Mouse (Mus musculus): Measurements from ENCODE around the gene Tm2d3.

Gene Tm2d3

DNA sequence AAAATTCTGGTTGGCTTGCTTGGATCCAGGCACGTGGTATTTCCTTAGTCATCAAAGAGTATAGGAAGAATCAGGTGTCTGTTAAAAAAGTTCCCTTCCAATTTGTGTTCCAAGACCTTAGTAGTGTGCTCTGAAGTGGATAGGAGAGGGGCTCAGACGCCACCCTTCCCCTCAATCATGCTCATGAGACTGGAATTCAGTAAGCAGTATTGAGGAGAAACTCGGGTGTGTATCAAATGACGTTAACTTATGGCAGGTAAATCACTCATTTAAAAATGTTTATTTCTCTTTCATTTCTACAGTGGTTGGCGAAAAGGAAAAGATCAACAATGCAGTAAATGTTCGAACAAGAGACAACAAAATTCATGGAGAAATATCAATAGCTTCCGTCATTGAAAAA is at the start of gene Tm2d3:
Gene Tm2d3, plus strand, starts transcription at position 301 of the 400 bp plus-strand sequence.
- no peak for DNase-seq (ENCODE audit: extremely low spot score, low spot score)

DNA sequence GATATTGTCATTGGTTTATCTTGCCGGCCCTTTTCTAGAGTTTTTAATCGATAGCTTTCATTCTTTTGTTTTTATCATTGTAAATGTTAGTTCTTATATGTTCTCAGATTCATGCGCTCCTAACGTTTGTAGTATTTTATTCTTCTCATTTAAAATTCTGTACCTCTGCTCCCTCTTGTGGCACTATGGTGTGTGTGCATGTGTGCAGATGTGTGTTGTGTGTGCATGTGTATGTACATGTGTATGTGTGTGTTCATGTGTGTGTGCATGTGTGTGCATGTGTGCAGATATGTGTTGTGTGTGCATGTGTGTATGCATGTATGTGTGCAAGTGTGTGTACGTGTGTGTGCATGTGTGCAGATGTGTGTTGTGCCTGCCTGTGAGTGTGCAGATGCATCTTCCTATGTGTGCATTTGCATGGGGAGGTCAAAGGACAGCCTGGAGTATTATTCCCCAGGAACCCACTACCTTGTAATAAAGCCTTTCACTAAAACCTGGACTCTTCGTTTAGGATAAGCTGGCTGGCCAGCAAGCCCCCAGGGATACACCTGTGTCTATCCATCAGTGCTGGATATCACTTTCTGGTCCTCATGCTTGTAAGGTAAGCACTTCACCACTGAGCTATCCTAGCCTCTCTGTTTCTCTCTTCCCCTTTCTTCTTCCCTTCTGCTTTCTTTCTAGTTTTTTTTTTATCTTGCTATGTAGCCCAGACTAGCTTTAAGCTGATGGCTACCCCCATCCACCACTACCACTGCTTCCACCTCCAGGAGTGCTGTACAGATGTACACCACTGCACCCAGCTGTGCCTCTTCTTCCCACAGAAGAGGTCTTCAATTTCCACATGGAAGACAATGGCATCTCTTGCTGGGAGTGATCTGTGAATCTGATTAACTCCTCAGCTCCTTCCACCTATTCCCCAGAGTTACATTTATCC is 48.3 kb upstream of the Tm2d3 start:
- no peak for DNase-seq (ENCODE audit: extremely low spot score, low spot score)

DNA sequence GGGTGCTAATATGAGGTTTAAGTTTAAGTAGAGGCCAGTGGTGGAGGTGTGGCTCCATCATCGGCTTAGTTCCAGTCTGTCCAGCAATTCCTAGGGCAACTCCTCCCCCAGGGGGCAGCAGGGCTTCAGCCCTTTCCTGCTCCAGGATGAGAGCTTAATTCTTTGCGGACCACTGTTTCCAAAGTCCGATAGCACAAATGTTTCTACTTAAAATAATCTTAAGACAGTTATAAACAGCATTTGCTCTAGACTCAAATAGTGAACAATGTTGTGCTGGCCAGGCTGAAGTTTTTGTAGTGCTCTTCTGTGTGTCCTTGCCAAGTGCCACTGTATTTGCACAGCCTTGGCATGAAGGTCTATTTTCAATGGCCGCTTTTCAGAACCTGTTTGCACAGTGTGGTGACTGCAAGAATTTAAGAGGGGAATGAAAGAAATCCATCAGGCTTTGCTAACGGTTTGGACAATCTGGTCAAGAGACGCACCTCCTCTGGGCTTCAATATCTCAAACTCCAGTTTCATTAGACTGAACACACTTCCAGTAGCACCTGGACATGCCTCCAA is 47.0 kb upstream of the Tm2d3 start:
- DNase-seq (ENCODE audit: extremely low spot score, low spot score) = no peak

DNA sequence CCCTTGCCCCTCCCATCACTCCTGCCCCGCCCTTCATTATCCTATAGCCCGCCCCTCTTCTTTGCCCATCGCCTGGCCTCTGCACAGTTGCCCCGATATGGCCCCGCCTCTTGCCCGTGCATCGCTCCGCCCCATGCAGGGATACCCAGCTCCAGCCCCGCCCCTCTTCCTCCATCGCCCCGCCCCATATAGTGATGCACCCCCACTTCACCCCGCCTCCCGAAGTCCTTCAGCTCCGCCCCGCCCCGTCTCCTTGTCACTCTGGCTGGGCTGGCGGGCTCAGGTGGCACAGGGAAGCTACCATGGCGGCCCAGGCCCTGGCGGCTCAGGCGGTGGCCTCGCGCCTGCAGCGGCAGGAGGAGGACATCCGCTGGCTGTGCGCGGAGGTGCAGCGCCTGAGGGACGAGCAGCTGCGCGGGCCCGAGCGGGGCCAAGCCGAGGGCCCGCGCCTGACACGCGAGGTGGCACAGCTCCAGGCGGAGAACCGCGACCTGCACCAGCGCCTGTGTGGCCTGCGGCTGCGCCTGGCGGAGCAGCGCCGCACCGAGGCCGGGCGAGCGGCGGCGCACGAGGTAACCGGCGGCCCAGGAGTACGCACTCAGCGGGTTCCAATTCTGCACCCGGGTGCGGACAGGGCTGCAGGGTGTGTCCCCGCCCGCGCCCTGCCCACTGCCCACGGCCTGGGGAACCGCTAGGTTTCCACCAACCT is 46.2 kb upstream of the Tm2d3 start, which contains the start of gene Tarsl2:
Gene Tarsl2, plus strand, starts transcription at position 256 of the 709 bp plus-strand sequence.
- peak; percentile 97 for DNase-seq (ENCODE audit: extremely low spot score, low spot score)

DNA sequence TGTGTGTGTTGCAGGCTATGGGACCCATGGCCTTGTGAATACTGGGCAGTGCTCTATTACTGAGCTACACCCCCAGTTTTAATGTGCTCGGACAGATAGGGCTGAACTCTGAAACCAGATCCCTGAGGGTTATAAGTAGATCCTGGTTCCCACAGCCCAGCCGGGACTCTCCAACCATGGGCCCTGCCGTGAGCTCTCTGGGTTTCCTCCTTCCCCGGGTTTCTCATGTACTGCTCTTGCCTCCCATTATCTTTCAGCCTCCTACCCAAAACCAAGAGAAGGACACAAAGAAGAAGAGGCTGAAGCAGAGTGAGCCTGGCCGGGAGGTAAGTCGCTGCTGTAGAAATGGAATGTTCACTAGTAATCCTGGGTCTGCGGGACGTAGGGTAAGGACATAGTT is 45.0 kb upstream of the Tm2d3 start:
- DNase-seq (ENCODE audit: extremely low spot score, low spot score) = no peak

DNA sequence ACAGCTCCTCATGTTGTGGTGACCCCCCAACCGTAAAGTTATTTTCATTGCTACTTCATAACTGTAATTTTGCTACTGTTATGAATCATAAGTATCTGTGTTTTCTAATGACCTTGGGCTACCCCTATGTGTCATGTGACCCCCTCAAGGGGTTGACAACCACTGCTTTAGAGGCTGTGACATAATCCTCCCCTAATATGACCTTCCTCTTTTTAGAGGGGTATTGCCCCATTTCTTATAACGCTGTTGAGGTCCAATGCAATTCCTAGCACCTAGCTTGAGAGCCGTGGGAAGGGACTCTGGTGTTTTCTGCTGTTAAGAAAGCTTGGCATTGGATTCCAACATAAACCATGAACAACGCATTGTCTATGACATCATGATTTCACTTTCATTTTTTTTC is 40.3 kb upstream of the Tm2d3 start:
- DNase-seq (ENCODE audit: extremely low spot score, low spot score) = no peak

DNA sequence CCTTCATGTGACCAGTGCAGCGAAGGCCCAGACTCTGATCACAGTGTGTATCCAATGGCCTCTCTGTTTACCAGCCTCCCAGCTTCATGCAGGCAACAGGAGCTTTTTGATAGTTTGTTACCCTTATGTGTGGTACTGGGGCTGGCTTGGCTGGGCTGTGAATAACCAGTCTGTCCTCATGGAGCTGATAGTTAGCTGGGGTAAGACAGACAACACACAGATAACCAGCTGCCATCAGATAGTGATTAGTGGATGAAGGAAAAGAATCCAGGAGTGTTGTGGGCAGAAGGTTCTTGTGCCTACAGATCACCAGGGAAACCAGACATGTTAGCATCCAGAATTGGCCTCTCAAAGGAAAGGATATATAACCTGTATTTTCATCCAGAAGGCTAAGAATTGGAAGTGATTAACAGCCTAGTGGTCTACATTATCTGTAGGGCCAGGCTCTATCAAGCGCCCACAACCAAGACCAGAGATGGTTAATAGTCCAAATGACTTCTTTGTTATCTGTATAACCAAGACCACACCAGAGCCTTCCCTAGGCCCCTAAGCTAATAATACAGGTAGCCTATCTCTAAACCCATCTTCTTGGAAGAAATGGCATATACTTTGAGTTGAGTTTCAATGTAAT is 33.4 kb upstream of the Tm2d3 start:
- no peak for DNase-seq (ENCODE audit: extremely low spot score, low spot score)

DNA sequence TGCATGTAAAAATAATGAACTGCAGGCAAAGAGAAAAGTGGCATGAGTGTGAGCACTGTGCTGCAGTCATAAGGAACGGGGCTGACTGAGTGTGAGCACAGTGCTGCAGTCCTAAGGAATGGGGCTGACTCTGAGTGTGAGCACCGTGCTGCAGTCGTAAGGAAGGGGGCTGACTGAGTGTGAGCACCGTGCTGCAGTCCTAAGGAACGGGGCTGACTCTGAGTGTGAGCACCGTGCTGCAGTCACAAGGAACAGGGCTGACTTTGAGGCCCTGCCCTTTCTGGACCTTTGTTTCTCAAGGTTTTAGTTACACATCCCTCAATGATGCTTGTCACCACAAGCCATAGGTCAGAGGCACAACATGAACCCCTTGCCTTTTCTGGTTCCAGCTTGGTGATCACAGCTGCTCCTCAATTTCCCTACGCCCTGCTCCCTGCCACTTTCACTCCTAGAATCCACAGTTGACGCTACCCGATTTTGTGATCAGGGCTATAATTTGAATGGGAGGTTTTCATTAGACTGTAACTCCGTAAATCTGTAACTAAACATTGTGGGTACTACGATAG is 27.7 kb upstream of the Tm2d3 start:
- DNase-seq (ENCODE audit: extremely low spot score, low spot score) = no peak

DNA sequence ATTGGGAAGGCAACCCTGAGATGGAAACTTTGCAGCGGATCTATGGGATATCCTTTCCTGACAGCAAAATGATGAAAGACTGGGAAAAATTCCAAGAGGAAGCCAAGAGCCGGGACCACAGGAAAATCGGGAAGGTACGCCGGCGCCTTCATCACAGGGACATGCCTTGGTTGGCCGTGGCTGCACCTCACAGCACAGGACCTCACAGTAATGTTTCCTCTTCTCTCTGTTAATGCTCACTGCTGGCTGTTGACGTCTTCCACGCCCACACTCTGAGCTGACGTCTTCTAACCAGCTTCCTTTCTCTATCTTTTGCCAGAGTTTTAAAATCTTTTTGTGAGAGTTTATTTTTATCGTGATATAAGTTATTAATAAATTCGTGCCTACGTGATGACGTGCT is 27.1 kb upstream of the Tm2d3 start:
- no peak for DNase-seq (ENCODE audit: extremely low spot score, low spot score)

DNA sequence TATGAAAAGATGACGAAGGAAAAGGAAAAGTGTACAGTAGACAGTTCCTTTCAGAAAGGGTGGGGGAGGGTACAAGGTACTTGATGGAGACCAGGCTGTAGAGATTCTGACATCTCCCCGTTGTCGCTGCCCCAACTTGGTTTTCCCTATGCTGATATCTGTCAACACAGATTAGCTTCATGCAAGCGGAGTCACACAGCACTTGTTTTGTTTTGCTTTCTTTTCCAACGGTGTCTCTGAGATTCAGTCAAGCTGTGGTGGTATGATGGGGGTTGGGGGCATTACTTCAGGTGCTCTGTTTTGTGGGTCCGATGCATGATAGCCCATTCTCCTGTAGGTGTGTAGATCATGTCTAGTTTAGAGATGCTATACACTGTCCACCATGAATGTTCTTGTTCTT is 23.5 kb upstream of the Tm2d3 start:
- no peak for DNase-seq (ENCODE audit: extremely low spot score, low spot score)

DNA sequence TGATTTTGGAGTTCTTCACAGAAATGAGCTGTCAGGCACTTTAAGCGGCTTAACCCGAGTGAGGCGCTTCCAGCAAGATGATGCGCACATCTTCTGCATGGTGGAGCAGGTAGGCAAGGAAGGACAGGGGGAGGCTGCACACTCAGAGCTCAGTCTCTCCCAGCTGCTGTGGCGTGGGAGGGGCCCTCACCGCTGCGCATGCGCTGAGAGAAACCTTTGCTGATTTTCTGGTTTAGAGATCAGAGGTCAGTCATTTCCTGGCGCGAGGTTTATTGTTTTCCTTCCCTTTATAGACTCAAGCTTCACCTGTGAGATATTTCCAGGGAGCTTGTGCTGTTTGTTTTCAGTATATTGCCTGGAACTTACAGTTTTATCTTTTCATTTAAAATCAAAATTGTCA is 12.9 kb upstream of the Tm2d3 start:
- no peak for DNase-seq (ENCODE audit: extremely low spot score, low spot score)

DNA sequence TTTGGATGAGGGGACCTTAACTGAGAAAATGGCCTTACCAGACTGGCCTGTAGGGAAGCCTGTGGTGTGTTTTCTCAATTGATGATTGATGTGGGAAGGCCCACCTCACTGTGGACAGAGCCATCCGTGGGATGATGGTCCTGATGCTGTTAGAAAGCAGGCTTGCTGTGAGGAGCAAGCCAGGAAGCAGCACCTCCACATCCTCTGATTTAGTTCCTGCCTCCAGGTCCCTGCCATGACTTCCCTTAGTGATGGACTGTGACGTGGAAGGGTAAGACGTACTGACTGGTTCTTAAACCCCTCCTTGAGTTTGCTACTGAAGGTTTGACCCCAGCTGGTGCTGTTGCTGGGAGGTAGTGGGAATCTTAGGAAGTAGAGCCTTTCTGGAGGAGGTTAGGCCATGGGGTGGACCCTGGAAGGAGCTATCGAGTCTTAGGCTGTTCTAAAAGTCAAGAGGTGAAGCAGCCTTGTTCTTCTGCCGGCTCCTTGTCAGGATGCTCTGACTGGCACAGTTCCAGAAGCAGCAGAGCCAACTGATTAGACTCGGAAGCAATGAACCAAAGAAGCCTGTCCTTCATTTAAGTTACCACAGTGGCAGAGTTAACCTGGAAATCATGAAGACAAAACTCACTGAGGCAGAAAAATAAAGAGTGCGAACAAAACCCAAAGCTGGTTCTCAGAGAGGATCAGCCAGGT is 11.9 kb upstream of the Tm2d3 start:
- DNase-seq (ENCODE audit: extremely low spot score, low spot score) = no peak

DNA sequence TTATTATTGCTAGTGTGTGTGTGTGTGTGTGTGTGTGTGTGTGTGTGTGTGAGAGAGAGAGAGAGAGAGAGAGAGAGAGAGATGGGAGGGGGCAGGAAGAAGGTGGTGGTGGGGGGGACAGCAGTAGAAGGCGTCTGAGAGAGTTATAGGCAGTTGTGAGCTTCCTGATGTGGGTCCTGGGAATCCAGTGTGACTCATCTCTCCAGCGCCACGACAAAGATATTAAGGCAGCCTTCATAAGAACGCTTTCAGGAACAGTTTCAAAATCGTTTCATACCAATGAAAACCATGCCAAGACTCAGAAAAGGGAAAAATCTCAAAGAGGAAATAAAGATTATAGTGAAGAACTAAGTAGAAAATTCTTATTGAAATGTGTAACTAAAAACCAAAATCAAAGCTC is 9.8 kb upstream of the Tm2d3 start:
- DNase-seq (ENCODE audit: extremely low spot score, low spot score) = no peak

DNA sequence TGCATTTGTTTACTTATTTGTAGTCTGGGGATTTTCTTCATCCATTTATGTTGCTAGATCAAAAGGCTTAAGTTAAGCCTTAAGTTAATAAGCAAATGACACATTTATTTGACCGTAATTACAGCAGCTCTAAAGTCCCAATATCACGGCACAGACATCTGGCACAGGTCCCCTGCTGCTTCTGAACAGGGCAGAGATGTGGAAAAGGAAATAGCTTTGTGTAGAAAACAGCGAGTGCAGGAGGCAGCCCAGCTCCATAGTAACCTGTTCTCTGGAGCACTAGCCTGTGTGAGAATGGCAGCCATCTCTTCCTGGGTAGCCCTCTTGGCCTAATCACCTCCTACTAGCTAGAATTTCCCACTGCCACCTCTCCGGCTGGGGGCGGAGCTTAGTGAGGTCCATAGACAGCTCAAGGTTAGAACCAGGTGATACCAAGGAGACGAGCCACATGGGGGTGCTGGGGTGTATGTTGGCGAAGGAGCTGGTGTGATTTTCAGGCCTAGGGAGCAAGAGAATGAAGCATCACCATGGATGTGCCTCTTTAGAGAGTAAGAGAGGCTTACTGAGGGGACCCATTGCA is 6.6 kb upstream of the Tm2d3 start:
- no peak for DNase-seq (ENCODE audit: extremely low spot score, low spot score)

DNA sequence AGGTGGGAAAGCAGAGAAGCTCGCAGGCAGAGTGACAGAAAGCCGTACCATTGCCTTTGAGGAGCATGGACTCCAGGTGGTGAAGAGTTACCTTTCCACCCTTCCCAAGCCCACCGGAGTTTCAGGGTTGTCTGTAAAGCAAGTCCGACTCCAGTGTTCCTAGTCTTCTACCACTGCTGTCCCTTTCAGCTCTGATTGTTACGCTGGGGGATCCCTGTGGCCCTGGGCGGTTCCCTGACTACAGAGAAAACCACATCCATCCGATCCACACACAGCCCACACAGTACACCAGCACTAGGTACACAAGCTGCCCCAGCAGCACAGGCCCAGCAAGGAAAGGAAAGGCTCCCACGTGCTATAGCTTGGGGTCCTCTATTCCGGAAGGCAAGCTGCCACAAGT is 4.3 kb upstream of the Tm2d3 start:
- no peak for DNase-seq (ENCODE audit: extremely low spot score, low spot score)

DNA sequence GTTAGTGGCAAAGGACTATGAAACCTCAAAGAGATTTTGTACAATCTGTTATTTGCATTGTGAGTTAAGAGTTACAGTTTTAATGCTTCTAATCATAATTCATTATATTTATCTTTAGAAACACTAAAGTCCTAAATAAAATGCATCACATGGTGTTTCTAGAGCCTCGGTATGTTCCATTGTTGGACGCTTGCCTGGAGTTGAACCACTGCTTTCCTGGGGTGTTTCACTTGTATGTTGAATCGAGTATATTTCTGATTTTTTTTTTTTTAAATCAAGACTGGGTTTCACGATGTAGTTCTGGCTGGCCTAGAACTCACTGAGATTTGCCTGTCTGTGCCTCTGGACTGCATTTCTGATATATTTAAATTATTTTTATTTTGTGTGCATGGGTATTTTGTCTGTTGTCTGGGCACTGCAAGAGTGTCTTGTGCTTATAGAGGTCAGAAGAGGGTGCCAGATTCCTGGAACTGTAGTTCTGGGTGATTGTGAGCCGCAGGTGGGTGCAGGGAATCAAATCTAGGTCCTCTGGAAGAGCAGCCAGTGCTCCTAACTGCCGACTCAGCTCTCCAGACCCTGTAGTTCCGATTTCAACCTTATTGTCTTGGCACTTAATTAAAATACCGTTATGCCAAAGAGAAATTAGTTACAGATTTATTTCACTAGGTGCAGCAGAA is 1.1 kb downstream of the Tm2d3 start:
- no peak for DNase-seq (ENCODE audit: extremely low spot score, low spot score)

DNA sequence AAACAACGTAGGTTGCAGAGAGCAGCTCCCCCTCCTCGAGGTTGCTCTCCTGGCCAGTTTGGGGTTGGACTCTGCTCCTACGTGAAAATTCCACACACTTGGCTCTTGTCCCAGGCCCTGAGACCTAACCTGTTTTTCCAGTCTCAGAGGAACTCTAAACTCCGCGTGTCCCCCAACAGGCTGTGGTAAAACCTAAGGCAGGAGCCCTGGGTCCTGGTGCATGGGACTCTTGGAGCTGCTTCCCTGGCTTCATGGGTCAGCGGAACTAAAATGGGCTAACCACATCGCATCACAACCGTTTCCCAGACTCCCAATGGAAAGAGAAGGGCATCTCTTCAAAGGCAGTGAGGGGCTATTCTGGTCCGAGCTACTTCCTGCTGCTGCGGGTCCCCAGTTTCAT is 1.9 kb downstream of the Tm2d3 start:
- DNase-seq (ENCODE audit: extremely low spot score, low spot score) = no peak

DNA sequence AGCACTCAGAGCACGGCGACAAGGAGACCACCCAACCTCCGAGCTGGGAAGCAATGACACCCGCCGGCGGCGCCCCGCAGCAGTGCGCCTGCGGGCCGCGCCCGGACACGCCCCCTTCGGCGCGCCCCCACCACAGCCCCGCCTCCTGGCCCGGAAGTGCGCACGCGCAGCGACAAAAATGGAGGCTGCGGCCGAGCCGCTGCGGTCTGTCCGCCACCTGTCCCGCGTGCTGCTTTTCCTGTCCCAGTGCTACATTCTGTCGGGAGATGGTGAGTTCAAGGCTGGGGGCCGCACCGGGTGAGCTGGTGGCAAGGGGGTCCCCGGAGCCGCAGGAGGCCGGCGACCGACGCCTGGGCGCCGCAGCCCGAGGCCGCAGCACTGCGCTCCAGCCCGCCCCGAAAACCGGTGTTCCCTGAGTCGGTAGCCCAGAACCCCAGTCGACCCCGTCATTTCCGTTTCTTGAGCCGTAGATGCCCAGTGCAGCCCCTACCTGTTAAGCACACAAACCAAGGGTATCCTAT is 2.4 kb downstream of the Tm2d3 start:
- peak; percentile 90 for DNase-seq (ENCODE audit: extremely low spot score, low spot score)

DNA sequence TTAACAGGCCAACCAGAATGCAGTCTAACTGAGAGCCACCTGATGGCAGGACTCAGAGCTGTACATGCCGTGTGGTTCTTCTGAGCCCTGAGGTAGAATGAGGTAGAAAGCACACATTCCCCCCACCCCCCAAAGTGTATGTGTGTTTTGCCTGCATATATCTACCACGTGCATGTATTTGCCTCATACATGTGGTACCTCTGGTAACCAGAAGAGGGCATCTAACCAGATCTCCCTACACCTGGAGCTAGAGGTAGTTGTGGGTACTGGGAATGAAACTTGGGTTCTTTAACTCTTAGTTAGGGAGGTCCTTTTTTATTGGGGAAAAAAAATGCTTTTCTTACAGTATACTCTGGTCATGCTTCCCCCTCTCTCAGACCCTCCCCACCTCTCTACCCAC is 5.5 kb downstream of the Tm2d3 start:
- DNase-seq (ENCODE audit: extremely low spot score, low spot score) = no peak

DNA sequence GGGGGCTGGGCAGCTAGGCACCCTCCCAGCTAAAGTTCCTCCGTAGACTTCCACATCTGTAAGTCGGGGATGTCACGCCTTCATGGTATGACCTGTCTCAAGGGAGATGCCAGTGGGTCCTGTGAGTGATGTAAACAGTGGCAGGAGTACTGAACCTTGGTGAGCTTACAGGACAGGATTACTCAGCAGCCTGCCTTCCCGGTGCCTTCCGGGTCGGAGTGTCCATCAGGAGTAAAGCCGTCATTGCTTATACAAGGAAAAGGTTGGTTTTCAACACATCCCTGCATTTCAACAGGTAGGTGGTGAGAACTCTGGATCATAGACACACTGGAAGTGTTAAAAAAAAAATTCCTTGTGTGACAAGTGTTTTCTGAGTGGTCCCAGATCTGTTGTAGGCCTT is 11.1 kb downstream of the Tm2d3 start:
- no peak for DNase-seq (ENCODE audit: extremely low spot score, low spot score)
